Mouse (Mus musculus): Measurements from ENCODE around the gene Adipor2. TPM values are rescaled to one million over a fixed set of nuclear protein-coding genes. Genes with fewer than 3 reads are reported as not detected.
"Not testable (repeated sequence)": the region's sequence is repeated elsewhere in the genome, so short reads cannot be mapped to it uniquely, and the experiment has no call there.

Gene Adipor2
- total RNA-seq (2021), result 100 to 1,000 TPM; 200 to 209 TPM
- long read RNA-seq, experiment 1, full-length matches to known transcripts, result 50 of 98 reads
- long read RNA-seq, experiment 1, partial matches to known transcripts, result 6 of 98 reads
- long read RNA-seq, experiment 1, other reads (novel, unspliced or antisense), result 42 of 98 reads
- long read RNA-seq, experiment 2, full-length matches to known transcripts, result 9 of 39 reads
- long read RNA-seq, experiment 2, partial matches to known transcripts, result 4 of 39 reads
- long read RNA-seq, experiment 2, other reads (novel, unspliced or antisense), result 26 of 39 reads

DNA sequence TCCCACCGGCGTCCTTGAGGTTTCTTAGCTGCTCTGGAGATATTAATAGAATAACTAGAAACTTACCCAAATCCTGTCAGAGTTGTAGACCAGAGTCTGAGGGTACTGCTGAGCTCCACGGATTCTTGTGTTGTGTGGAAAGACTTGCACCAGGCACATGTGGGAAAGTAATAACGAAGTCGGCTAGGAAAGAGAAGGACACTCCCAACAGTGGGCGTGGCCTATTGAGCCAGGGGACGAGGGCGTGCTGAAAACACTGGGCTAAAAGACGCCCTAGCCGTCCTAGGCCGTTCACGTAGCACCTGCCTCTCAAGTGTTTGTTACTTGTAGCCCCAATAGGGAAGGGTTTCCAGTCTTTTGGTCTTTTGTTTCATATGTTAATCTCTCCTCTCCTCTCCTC lies at the start of gene Adipor2:
Gene Adipor2, minus strand, starts transcription at position 351 of the 400 bp plus-strand sequence.
- peak; percentile 83 for DNase-seq

DNA sequence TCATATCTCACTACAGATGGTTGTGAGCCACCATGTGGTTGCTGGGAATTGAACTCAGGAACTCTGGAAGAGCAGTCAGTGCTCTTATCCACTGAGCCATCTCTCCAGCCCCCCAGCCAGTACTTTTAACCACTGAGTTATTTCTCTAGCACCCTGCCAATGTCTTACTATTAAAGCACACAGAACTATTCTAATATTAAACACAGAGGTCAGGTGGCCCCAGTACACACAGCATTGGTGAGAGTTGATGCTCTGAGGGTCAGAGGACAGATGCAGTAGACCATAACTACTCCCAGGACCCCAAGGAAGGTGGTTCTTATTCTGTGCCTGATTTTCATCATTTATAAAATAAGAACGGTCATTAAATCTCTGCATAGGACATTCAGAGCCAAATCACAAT lies 48.7 kb upstream of the Adipor2 start:
- DNase-seq, result no peak

DNA sequence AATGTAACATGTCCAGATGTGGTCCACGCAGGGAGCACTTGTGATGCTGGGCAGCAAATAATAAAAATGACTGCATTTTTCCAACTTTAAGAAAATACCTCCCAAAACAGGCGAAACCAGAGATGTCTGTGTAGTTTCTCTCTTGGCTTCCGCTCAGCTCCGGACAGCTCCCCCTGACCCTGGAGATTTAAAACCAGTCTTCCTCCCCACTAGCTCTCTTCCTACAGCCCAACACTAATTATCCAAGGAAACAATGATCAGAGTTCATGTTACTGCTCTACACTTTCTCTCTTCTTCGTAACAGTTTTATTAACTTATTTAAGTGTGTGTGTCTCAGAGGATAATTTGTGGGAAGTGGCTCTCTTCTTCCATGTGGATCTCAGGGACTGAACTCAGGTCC lies 42.9 kb upstream of the Adipor2 start:
- no peak for DNase-seq

DNA sequence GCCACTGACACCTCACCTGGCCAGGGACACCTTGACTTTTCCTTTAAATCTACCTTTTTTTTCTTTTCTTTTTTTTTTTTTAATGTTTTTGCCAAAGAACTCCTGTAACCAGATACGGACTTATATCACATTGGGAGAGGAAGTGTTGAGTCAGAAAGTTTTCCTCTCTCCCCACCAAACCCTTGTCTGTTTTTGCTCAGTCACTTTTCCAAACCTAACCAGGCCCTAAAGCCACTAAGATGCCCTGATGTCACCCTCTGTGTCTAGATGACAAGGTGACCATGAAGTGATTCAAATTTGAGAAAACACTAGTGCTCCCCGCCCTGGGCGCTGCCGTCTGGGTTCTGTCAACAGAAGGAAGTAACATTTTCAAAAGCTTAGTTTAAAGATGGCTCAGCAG lies 41.5 kb upstream of the Adipor2 start:
- DNase-seq, result no peak

DNA sequence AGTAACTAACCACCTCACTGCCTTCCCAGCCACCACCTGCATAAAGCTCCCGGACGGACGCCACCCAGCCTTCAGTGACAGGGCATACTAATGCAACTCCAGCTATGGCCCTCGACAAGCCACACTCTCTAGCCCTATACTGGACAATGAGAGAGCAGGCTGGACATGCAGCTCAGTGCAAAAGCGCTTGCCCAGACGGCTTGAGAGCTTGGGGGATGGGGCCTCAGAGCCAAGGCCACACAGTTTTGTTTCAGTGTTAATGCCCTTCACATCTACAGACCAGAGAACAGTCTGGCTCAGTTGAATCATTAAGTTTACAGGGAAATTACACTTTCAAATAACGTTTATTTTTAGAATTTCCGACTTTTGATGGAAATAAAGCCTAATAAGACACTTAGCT lies 40.7 kb upstream of the Adipor2 start:
- DNase-seq, result peak; percentile 62 to 65

DNA sequence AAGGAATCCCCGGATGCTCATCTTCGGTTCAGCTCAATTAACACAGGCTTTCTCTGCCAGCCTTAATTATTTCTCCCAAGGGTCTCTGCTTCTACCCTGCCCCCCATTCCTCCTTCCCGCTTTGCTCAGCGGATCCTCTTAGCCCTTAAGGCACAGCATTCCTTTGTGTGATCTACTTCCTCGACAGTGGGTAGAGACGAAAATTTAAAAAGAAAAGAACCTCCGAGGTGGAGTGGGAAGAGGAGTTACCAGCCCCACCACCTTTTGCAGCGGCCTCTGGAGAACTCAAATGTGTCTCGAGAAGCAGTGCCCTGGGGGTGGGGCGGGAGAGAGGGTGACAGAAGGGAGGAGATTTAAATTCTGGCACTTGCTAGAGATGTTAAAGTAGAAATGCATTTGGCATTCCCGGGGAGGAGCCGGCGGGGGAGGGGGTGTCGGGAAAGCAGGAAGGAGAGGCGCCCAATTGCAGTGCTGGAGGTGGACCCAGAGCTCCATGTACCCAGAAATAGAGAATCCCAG lies 34.5 kb upstream of the Adipor2 start:
- peak; percentile 67 to 79 for DNase-seq

DNA sequence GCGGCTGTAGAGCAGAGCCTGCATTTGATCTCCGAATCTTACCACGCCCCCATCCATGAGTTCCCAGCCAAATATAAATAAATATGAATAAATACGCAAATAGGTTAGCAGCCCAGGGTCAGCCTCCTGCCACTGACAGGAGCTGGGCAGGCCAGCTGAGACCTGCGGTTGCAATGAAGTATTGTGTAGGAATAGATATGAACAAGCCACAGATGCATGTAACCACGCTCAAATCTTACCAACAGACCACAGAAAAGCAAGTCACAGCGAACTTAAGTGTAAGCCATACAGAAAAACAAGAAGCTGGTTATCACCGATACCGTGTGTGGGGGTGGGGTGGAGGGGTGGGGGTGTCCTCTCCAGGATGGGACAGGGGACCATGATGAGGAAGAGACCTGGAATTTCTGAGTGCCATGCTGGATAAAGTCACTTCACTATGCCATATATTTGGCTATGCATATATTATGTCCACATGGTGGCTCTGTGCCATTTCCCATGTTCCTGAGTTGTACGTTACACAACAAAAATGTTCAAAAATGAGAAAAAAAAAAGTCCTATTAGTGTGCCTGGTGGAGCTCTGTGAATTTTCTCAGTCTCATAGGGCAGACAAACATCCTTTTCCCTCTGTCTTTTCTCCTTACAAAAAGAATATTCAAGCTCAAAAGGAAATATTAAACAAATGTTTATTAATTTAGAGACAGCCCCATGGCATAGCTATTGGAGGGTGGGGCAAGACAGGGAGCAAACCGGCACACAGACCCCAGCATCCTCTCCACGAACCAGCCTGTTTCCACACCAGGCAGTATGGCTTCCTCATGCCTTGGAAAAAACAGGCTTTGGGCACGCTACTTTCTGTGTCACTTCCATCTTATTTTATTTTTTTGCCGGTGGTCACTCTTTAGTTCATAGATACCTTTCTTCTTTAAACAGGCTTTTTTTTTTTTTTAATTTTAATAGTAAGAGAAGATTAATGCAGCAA lies 33.8 kb upstream of the Adipor2 start:
- no peak for DNase-seq

DNA sequence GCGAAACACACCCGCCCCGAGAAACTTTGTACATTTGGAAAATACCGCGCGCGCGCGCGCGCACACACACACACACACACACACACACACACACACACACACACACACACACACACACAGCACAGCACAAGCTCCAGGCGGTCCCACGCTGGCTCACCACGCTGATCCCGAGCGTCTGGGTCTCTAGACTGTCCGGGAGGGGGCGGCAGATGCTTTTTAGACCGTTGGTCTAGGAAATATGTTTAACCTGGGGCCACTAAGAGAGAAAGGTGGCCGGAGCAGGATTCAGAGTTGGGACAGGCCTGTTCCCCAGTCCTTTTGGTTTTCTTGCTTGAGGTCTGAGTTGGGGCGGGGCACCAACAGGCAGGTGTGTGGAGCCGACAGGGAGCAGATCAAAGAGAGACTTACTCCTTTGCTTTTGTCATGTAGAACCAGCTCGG lies 31.6 kb upstream of the Adipor2 start:
- DNase-seq, result peak; percentile 79 to 88

DNA sequence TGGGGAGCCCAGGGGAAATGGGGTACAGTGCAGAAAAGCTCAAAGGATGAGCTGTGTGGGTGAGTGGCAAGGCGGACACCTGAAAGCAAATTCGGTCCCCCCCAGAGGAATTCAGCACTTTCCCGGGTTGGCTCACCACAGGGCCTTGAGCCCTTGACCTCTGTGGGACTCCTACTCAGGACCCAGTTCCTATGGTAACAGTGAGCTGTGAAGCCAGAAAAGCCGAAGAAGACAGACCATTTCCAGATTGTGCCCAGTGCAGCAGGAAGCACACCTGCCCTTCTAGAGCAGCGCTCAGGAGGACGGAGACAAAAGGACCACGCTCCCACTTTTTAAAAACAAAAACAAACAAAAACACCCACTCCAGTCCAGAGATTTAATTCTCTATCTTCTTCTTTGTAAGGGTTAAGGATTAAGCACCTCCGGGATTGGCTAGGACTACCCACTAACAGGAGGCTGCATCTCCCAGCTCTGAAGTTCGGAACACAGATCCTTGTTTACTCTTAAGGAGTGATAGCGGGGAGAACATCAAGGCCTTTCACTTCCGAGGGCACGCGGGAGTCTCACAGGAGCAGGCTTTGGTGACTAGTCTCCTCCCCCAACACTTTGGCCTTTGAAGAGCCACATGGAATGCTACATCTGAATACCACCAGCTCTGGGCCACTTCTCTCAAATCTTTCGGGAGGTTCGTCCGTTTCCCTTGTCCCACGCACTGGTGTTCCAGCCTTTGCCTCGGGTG lies 31.0 kb upstream of the Adipor2 start:
- peak; percentile 48 to 50 for DNase-seq

DNA sequence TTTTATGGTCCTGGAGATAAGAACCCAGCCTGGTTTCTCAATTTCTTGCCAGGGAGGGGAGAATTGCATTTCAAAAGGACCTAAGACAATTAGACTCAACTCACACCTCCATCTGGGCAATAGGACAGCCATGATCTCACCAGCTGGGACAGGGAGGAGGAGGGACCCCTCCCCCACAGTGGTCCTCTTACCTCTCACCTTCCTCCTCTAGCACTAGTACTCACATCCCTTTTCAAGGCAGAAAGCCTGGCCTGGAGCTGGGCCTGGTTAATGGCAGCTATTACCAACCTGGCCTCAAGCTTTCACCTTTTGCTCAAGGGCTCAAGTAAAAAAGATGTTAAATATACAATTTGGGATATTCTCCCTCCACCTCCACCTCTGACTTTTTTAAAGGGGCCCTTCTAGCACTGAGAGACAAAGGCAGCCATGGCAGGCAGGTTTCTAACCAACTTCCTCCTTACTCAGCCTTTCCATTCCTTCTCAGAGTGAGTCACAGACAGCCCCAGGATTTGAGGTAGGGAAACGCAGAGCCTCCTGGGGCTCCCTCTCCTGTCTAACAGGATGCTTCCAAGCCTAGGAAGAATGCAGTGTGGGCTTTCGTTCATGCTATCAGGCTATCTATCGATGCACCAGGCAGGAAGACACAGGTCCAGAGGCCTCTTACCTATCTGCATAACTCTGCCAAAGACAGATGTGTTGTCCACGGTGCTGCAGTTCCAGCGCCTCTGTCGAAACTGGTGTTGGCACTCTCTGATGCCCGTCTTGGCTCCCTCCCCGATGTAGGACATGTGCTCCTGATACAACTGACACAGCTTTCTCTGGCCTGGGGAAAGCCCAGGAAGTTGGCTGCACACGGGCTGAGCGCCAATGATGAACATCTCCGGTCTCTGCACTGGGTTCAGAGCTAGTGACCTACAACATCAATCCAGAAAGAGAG lies 28.4 kb upstream of the Adipor2 start:
- peak; percentile 51 to 58 for DNase-seq

DNA sequence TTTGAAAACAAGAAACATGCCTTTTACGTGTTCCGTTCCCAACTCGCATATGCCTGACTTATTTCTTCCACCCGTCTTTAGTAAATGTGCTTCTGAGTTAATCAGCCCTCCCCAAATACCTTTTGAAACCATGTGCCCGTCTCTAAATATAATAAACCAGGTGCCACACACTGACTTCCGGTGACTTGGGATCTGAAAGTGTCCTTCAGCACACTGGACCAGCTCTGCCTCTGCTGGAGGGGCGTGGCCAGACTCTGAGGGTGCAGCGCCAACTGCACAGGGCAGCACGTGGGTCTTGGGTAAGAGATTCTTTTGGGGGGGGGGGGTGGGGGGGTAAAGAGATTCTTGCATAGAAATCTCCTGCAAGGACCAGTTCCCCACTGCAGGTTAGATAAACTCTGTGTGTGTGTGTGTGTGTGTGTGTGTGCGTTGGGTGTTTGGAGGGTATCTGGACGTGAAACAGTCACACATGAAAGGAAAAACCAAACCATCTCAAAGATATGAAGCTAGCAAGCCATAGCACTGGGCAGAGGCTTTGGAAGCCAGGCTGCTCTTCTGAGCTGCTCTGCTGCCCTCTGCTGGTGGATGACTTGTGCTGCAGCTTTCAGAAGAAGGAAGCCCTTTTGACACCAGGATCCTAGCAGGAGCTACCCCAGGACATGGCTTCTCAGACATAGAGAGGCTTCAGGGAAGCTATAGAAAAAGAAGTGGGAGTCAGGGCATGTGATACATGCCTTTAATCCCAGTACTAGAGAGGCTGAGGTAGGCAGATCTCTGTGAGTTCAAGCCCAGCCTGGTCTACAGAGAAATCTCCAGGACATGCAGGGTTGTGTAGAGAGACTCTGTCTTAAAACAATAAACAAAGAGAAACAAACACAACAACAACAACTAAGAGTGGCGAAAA lies 26.5 kb upstream of the Adipor2 start:
- DNase-seq, result peak; percentile 82 to 90

DNA sequence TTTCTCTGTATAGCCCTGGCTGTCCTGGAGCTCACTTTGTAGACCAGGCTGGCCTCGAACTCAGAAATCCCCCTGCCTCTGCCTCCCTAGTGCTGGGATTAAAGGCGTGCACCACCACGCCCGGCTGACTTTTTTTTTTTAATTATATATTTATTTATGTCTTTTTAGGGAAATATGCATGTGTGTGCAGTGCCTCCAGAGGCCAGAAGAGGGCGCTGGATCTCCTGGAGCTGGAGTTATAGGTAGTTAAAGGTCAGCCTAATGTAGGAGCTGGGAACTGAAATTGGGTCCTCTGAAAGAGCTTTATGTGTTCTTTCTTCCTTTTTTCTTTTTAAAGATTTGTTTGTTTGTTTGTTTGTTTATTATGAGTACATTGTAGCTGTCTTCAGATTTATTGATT lies 25.2 kb upstream of the Adipor2 start:
- DNase-seq, result not testable (repeated sequence)

DNA sequence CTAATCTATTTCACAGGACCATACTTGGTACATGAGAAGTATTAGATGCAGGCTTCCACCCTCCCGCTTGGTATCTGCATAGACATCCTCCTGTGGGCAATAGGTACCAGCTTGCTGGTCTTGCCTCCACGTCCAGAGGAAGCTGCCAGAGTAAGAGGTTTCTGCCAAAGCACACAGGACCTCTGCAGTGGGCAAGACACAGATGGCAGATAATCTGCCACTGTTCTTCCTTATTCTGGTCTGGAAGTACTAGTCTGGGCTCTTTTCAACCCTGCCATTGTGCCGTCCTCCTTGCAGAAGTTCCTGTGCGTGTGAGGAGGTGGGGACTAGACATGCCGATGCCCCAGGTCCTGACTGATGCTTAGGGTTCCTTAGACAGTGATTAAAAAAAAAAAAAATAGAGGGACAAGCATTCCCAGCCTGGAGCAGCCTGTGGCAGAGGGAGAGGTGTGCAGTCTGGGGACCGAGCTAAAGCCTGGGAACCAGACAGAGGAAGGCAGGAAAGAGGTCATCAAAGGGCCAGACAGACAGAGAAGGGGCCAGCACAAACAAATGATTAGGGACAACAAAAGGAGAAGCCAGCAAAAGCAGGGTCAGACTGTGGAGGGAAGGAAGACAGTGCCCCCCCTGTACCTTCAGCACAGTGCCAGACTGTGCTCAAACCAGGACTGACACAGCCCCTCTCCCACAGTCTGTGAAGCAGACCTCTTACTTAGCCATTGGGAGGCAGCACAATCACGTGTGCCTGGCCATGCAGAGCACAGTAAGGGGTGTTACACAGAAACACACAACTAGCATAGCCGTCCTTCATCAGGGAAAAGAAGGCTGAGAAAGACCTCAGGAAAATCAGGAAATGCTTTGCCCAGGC lies 20.6 kb upstream of the Adipor2 start:
- no peak for DNase-seq

DNA sequence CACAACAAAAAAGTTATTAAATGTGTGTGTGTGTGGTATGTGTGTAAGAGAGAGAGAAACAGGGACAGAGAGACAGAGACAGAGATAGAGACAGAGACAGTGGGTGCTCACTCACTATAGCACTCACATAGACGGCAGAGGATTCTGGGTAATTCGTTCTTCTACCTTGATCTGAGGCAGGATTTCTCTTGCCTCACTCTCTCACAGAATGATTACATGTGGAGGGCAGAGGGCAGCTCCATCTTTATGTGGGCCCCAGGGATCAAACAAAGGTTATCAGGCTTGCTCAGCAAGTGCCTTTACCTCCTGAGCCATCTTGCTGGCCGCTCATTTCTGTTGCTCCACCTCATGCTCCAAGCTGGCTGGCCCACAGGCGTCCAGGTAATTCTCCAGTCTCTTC lies 16.9 kb upstream of the Adipor2 start:
- DNase-seq, result no peak

DNA sequence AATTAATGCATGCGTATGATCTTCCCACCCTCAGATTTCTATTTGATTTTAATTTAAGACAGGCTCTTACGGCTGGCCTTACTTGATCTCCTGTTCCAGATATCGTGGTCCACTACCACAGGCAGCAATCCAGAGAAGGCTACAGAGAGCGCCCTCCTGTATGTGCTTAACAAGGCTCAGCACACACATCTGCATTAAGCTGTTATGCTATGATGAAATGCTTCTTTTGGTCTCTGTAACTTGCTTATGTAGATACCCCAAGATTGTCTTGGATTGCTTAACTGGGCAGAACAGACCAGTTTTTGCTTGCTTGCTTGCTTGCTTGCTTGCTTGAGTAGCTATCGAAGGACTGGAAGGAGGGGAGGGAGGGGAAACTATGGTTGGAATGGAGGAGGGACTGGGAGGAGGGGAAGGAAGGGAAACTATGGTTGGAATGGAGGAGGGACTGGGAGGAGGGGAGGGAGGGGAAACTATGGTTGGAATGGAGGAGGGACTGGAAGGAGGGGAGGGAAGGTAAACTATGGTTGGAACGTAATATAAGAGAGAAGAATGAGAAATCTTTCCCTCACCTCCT lies 14.3 kb upstream of the Adipor2 start:
- DNase-seq, result no peak

DNA sequence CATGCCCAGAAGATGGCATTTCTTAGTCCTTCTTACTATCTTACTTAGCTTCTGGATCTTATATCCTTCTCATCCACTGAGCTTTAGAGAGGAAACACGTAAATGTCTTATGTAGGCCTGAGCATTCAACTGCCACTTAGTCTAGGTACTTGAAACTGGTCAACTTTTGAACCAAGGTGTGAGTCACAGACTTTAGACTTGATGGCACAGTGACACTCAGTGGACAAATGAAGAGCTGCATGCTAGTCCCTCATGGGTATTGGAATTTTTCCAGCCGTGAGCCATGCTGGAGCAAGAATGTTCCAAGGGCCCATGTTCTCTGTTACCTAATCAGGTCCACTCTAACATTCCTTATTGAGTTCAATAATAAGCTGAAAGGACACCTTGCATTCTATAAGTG lies 13.0 kb upstream of the Adipor2 start:
- DNase-seq, result peak; percentile 69 to 75

DNA sequence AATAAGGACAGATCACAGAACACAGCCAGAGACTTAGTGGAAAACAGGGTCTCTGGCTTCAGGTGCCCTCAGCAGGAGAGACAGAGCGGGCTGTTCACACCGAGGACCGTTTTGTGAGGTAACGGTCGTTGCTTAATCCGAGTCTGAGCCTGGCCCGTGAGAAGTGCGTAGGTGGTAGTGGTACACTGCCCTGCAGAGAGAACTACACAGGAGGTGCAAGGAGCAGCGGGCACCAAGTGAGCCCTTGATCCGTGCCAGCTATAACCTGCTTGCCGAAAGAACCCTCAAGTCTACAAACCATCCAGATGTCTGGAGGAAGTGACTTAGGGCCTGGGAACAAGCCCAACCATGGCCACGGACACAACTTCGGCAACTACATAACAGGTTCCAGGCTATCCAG lies 11.8 kb upstream of the Adipor2 start:
- no peak for DNase-seq

DNA sequence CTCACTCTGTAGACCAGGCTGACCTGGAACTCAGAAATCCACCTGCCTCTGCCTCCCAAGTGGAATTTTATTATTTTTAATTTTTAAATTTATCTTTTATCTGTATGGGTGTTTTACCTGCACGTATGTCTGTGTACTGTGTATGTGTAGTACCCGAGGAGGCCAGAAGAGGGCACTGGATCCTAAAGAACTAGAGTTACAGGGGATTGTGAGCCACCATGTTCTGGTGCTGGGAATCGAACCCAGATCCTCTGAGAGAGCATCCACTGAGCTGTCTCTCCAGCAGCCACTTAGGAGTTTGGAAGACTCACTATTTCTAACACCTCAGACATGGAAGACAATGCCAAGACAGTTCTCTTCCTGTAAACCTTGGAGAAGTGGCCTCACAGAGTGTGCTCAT lies 11.1 kb upstream of the Adipor2 start:
- peak in 1 of 2 experiments; percentile 41 for DNase-seq

DNA sequence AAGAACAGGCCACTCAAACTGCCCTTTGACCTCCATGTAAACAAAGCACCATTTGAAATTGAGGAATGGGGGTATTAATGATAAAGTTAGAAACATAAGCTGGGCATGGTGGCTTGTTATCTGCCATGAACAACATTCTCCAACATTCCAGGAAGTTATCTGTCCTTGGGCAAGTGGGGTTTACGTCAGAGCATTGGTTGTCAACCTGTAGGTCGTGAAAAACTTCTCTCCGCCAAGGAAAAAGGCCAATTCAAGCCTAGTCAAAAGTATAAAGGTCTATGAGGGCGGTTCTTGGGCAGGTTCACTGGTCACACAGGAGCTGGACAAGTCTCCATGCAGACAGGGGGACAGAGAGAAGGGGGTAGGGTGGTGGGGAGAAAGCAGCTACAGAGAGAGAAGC lies 3.5 kb upstream of the Adipor2 start:
- DNase-seq, result no peak
